Mouse (Mus musculus) A20 (cell line): Measurements from ENCODE around the gene Gm20388.

Experiments
- DNase-seq: peaks from one replicate; pipeline ENCODE4 v3.0.0-alpha.2; 2011; ENCODE audit warnings: low read depth, low spot score

Gene Gm20388

DNA sequence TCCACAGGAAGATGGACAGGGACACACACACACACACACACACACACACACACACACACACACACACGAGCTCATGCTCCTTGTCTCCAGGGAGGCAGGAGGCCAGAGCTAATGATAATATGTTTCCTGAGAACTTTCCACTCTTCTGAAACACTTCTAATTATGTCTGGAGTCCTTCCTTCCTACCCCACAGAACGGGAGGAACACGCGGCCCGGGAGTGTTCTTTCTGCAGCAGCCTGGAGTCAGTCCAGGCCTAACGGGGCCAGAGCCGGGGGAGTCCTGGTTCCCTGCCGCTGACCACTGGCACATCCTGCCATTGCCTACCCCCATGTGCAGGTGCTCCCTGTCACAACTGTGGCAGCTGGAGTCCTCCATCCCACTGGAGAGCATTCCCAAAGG lies 1421.8 kb downstream of the Gm20388 start:
- no peak for DNase-seq

DNA sequence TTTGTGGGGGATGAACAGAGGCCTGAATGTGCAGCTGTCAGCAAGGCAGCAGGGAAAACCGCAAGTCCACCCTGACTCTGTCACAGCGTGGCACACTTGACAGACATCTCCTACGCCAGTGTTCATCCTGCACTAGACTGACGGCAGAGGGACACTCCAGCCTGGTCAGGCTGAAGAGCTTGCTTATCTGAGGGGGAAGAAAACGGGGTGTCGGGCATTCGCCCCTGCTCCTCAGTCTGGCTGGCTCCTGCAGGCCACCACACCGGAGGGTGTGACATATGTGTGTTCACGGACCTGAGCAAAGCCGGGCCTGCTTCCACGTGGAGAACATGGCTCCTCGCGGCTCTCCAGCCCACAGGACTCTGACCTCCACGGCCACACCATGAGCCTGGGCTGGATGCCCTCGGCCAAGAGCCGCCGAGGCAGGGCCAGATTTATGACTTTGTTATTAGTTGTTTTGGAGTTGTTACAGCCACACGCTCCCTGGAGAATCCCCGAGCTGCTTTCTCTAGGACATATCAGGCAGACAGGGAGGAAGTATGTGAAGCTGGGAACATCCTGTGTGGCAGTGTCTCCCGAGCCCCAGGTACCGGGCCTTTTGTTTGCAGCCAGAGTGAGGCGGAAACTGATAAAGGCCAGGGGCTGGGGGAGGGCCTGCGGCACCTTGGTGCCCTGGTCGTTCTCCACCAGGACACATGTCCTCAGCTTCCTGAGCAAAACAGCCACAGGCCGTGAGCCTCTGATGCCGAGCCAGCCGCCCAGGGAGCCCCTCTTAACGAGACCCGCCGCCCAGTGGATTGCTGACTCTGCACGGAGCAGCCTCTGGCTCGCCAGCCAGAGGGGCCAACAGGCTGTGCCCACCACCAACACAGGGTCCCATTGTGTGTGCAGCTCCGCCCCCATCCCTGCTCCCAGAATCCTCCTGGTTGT lies 1424.1 kb downstream of the Gm20388 start:
- DNase-seq: no peak

DNA sequence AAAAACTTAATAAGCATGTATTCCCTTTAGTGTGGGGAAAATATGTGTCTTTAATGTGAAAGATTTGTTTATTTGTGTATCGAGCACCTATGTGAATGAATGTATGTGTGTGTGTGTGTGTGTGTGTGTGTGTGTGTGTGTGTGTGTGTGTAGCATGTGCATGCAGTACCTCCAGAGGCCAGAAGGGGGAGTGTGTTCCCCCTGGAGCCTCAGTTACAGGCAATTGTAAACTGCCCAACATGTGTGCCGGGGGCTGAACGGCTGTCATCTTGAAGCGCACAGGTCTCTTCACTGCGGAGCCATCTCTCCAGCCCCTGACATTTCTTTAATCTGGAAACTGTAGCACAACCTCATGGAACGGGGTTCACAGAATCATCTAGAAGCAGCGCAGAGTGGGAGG lies 1425.0 kb downstream of the Gm20388 start:
- no peak for DNase-seq

DNA sequence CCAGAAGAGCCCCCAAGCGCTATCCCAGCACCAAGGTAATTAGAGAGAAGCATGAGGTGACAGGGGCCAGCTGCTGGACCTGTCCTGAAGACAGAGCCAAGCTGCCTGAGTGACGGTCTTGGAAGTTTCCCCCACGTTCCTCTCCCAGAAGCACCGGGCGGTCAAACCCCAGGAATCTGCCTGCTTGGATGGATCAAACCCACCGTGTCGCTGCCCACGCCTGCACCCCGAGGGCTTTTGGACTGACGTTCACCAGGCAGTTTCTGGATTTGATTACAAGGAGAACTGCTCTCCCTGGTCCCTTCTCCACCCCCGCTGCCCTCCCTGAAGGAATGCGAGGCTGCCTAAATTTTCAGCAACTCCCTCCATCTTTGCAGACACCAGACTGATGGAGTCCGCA lies 1432.3 kb downstream of the Gm20388 start:
- no peak for DNase-seq

DNA sequence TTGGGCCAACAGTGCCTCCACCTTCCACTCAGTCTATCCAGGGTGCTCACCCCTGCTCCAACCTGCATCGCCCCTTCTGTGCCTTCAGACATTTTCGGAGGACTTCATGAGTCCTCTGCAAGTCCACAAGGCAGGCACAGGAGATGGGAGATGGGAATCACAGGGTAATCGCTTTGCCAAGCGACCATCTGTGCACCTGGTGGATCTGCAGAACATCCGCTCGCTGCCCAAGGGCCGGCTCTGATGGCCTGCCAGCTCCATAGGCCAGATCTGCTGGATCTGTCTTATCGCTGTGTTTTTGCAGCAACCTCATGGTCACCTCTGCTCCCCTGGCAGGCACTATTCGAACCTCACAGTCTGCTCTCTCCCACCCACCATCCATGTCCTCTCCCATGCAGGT lies 1433.8 kb downstream of the Gm20388 start:
- DNase-seq: no peak

DNA sequence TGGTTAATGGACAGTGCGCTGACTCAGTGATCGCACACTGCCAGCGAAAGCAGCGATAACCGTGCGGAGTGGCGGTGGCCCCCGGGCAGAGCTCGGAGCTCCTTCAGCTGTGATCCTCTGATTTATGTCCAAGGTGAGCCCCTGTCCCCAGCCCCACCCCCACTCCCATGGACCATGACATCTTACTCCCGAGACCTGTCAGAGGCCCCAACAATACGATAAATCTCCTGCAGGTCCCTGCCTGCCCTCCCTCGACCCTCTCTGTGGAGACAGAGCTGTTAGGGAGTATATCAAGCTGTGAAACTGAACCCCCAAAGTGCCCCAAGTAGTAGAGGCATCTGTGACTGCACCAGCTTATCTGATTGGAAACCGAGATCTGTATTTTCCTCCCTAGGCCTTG lies 1435.5 kb downstream of the Gm20388 start:
- no peak for DNase-seq

DNA sequence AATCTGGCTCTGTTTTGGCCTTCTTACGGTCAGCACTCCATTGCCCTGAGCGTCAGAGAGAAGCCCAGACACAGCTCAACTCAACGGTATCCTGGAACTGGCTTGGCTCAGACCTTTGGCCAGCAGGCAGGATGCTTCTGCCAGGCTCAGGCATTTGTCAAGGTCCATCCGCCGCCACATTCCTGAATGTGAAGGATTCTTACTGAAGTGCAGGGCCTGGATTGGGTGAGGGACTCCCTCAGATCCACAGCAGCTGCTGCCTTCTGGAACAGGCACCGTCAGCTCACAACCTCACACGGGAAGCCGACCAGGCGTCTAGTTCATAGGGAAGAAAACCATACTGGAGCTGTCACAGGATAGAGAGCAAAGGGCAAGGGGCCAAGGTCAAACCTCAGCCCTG lies 1436.2 kb downstream of the Gm20388 start:
- no peak for DNase-seq

DNA sequence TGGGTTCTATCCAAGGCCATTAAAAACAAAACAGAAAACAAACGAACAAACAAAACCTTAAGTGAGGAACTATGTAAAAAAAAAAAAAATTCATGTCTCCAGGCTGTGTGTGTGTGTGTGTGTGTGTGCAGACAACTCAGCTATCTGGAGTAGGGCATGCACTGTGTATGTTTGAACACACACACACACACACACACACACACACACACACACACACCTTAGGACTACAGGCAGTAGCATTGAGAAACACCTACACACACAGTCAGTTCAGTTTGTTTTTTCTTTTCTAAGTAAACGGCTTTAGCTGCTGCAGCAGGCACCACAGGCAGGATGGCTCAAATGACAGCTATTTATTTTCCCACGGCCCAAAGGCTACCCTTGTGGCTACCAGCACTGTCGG lies 1438.4 kb downstream of the Gm20388 start:
- DNase-seq: no peak

DNA sequence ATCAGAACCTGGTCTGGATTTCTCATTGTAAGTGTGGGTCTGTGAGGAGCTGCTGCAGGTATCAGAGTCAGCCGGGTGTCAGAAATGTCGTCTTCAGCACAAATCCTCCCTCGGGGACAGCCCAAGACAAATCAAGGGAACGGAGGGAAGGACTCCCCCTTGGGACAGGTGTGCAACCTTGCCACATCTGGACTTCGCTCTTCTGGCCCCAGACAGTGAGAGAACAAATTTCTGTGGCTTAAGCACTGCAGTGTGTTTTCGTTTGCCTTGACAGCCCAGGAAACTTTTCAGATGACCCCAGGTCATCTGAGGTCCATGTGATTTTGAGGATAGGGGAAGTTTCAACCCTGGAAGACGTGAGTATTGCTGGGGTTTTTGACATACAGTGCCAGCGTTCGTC lies 1440.2 kb downstream of the Gm20388 start:
- DNase-seq: no peak

DNA sequence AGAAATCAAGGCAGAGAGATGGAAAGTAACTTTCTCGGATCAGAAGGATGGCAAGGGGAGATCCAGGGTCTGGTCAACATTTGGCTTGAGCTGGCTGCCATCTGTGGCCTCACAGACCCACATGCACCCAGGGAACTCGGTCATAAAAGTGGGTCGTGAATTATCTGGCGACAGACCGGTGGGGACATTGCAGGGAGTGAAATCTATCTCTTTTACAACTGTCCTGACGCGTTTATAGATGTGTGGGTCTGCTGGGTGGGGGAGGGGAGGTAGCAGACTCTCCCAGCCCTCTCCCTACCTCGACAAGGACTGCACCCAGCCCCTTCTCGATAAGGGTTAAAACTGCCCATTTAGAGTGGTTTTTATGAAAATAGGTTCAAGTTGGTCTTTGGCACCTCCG lies 1444.2 kb downstream of the Gm20388 start:
- DNase-seq: no peak

DNA sequence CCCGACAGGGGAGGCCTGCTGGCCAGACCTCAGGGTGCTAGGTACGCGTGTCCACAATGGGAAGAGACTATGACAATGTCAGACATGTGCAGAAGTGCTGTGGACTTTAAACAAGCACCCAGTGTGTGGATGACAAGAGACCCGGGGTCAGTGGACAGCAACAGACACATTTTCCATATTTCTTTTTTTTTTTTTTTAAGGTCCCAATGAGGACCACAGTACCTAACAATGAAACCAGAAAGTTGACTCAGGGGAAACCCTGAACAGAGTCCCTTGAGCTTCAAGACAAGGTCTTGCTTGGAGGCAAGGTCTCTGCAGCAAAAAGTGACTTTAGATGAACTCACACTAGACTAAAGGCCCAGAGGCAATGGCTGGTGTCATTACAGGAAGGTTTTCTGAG lies 1446.8 kb downstream of the Gm20388 start:
- DNase-seq: no peak

DNA sequence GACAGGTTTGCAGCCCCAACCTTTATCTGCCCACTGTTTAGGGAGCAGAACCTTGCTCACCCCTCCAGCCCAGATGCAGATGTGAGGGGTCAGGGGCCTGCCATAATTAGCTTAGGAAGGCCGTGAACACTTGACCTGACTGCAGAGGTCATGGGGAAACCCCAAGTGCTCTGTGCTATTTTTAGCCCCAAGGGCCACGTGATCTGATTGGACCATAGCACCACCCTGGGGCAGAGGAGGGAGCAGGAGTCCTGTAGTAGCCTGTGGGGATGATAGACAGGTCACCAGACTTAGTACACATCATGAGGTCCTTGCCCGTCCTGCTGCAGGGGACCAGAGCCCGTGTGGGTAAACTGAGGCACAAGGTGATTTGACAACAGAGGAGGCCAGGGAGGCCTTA lies 1448.0 kb downstream of the Gm20388 start:
- DNase-seq: no peak

DNA sequence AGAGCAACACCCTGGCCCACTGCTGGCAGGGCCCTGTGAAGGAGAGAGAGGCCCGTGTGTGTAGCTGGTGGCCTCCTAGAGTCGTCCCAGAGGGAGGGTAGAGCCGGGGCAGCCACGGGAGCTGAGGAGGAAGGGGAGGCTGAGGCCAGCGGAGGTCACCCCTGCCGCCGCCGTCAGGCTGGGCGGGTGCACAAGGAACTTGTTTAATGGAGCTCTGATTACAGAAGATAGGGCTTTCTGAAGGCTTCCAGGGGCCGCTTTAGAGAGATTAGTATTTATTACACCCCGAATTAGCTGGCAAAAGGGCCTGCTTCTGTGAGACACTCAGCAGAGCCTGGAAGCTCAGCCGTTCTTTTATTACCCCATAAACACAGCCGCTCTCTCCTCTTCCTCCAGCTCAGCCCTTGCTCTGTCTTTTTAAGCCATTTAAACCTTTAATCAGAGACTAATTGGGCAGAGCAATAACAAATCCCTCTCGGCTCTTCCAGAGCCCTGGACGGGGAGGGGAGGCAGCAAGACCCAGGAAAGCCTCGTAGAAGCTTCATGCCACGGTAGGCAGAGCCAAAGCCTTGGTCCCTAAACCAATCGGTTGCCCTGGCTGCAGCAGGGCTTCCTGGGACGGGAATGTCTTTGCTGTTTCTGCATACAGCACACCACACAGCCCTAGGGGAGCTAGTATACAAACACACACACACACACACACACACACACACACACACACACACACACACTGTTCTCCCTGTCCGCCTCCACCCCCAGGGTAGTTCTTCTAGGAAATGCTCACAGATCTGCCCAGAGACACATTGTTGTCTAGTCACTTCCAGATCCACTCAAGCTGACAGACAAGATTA lies 1448.7 kb downstream of the Gm20388 start:
- no peak for DNase-seq

DNA sequence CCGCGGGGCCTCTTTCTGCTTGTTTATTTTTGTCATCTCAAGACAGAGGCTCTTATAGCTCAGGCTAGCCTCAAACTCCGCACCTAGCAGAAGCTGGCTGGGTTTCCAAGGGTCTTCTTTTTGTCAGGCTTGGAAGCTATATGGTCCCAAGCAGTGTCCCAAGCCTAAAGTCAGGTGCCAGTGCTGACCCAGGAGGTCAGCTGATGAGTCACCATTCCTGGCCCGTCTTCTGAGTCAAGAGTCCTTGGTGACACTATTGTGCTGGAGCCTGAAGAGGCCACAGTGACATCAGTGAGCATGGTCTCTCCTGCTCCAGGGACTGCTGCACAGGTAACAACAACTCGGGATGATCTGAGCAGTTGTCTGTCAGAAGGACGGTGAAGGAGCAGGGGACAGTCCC lies 1449.4 kb downstream of the Gm20388 start:
- DNase-seq: no peak

DNA sequence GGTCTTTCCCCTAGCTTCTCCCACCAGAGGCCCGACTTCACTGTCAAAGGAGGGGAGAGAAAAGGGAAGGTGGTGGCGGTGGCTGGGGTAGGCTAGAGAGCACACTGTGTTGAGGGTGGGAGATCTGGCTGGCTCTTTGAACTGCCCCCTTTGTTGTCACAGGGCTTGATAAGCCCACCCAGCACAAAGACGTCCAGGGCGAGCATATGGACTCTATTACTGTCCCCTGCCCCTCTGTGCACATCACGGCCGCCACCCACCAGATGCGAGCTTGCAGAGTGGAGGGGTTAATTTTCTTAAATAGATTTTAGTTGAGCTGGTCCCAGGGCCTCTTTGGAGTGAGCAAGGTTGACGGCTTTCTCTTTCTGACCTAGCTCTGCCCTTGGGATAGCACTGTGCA lies 1450.5 kb downstream of the Gm20388 start:
- no peak for DNase-seq

DNA sequence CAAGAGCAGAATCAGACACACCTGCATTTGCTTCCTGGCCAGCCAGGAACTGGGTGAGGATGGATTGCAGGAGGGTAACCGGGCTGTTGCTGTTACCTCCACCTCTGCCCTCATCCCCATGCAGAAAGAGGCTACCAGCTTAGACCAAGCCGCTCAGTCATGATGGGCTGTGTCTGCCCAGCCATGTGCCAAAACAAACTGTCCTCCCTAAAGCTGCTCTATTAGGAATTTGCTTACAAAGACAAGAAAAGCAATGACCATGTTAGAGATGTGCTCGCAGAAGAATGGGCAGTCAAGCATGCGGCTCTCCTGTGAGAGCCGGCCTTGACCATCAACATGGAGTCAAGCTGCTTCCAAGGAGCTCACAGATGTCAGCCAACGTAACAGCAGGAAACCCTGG lies 1454.0 kb downstream of the Gm20388 start:
- no peak for DNase-seq

DNA sequence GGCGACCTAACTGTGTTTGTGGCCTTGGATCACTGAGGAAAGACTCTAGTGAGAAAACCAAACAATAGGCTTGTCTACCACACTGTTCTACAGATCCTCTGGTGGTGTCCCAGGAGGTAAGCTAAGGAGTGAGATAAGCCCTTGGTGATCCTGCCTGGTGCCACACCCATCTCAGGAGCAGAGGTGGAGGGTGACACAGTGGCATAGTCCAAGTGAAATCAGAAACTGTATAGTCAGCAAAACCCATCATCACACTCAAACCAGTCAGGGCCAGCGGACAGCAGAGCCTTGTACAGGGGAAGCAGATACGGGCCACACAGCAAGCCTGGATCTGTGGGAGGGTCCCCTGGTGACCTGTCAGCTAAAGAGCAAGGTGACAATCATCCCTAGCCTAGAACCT lies 1454.5 kb downstream of the Gm20388 start:
- no peak for DNase-seq

DNA sequence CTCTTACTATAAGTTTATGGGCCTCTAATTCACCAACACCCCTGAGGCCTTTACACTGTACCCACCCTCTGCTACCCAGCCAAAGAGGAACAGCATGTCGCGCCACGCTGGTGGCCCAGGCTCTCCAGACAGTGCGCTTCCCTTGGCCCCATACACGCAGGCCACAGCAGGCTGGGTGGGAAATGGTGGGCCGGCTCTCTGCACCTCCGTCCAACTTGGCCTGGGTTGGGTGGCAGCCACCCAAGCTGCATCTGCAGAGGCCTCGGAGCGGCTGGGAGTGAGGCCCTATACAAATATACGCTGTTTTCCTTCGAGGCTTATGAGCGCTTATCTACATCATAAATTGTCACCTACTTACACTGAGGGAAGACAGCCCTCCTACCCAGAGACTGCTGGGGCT lies 1456.0 kb downstream of the Gm20388 start:
- DNase-seq: no peak

DNA sequence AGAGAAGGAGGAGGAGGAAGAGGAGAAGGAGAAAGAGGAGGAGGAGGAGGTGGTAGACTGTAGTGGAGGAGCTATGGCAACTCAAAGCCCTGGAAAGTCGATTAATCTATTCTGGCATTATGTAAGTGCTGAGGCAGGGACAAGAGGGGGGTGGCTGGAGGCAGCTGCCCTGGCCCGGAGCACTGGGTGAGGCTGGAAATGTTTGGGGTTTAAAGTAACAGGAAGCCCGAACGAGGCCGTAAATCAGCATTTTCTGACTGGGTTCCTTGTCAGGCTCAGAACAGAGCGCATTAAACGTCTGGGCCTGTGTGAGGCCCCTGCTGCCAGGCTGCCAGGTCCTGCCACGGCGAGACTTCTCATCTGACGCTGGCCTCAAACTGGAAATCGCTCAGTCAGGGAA lies 1458.2 kb downstream of the Gm20388 start:
- DNase-seq: no peak

DNA sequence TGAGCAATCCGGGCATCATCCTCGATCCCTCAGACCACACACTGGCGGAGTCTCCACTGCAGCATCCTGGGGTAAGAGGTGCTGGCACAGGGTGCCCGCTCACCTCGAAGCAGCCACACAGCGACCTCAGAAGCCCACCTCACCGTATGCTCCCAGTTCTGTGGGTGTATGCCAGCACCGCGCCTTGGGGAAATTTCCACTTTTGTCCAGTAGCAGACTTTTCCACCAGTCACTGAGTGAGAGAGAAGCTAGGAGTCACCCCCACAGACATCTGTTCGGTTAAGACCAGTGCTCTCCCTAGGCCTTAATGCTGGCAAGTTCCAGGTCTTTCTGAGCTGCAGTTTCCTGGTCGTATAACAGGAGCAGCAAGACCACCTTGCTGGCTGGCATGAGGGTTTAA lies 1458.7 kb downstream of the Gm20388 start:
- no peak for DNase-seq

DNA sequence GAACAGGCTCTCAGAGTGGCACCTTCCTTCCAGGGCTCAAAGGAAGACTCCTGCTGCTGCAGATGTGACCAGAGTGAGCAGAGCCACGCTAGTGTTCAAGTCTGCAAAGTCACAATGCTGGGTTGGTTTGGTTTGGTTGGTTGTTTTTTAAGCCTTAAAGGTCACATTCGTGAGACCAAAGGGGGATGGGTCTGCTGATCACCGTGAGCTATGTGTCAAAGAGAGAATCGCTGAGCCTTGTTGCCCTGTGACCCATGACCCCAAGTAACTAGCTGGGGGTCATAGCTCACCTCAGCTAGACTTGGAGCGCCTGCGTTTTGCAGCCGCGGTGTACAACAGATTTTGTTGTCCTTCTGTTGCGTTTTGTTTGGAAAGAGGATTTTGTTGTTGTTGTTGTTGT lies 1460.6 kb downstream of the Gm20388 start:
- DNase-seq: no peak

DNA sequence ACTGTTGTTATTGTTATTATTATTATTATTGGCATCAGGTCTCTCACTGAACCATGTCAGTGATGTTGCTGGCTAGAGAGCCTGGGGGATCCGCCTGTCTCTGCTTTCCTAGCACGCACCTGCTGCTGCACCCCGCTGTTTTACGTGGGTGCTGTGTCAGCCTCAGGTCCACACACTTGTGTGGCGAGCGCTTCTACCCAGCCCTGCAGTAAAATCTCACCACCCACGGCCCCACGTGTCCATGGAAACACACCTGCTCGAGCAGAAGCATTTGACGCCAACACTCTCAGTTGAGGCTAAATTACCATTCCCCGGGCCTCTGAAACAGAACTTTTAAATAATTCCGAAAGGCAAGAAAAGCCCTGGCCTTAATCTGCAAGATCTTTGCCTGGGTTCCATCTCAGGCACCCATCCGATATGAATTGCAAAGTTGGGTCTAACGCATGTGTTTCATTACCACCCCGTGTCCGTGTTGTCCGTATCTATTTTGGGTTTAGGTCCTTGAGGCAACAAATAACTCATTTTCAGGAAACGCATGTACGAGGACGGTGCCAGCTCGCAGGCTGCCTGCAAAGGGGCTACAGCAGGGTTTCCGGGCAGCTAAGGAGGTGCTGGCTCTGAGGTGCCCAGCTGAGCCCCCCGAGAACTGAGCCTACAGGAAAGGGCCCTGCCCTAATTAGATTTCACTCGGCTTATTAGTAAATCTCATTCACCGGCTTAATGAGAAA lies 1461.4 kb downstream of the Gm20388 start:
- DNase-seq: no peak
